Mouse (Mus musculus): Measurements from ENCODE around the gene Nisch. TPM values are rescaled to one million over a fixed set of nuclear protein-coding genes. Genes with fewer than 3 reads are reported as not detected.
A peak's percentile ranks its signal among the peaks of the same experiment; 100 is the strongest.

Gene Nisch
- polyA plus RNA-seq, 1 experiment from 2014 or later = 401 TPM

DNA sequence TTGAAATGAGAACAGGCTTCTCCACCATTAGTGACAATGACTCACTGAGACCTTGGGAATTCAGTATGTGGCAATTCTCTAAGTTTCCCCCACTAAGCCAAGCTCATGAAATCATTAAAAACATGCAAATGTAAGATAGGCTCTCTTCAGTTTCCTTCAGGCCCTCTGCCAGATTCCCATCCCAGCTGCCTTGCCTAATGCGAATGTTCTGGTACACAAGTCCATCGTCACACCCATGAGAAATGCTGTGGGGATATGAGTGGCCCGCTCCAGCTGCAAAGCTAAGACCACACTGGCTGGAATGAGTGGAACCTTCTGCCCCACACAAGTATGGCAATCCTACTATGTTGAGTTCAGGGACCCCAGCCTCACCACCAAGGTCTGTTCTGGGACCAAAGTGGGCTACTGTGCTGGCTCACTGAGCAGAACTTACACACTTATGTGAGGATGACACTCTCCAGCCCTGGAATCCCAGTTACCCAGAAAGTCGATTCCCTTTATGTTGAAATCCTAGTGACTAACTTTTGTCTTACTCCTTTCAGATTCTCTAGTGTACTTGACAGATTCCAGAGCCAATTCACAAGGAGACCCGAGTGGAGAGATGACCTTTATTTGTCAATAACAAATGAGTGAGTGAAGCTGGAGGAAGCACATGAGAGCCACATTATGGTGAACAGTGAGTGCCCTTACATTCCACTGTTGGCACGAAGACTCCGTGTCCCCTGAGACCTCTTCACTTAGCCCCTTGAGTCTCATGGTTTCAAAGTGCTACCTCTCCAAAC lies 20.5 kb upstream of the Nisch start:
- H3K9me3 ChIP-seq = no peaks in the 10 kb centered on the region
- H3K4me1 ChIP-seq = no peaks in the 10 kb centered on the region; the same call in 1 of the 2 replicates
- H3K36me3 ChIP-seq (replicated peaks) = peaks cover 10% of the 10 kb centered on the region
- WGBS = 90% methylated on average over 7 of the region's 7 CpGs
- no peak overlapping the region for H3K4me3 ChIP-seq
- no peaks in the 10 kb centered on the region for H3K27me3 ChIP-seq (ENCODE audit: poor library complexity, severe bottlenecking)
- DNase-seq (ENCODE audit: extremely low spot score, low spot score) = no peak
- H3K27ac ChIP-seq = no peak overlapping the region

DNA sequence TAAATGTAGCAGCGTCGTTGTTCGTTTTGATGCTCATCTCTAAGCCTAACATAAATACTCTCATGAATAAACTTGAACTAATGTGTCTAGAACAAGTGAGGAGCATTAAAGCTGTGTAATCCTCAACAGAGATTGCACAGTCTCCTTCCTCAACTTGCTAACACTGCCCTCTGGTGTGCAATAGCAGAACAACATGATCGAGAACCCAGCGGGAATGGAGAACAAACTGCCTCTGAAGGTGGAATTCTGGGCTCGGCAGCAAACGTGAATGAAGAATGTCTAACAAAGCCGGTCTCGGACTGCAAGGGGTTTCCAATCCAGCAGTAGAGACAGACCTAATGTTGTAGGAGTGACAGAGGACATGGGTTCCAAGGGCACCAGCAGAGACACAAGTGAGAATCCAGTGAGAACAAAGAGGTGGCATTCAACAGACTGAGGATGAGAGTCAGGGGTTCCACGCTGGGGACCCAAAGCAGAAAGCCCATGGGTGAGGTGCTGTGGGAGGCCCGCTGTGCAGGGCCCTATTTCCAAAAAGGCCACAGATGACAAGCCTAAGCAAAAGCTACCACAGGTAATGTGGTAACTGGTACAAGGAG lies 17.3 kb upstream of the Nisch start:
- Histone ChIP-seq H3K9me3 (no peaks in the 10 kb centered on the region), H3K27me3 (ENCODE audit: poor library complexity, severe bottlenecking) (no peaks in the 10 kb centered on the region), H3K4me1 (peaks cover 8% of the 10 kb centered on the region), H3K36me3 (replicated peaks) (peaks cover 5% of the 10 kb centered on the region), H3K27ac (peak overlapping the region; percentile 51), H3K4me3 (no peak overlapping the region)
- 30% methylated on average over 11 of the region's 11 CpGs for WGBS
- DNase-seq (ENCODE audit: extremely low spot score, low spot score) = peak; percentile 68

- no peak overlapping the region for H3K4me3 ChIP-seq
- no peak for DNase-seq (ENCODE audit: extremely low spot score, low spot score)
- H3K4me1 ChIP-seq = peaks cover 14% of the 10 kb centered on the region
- no peaks in the 10 kb centered on the region for H3K9me3 ChIP-seq
- H3K27me3 ChIP-seq (ENCODE audit: poor library complexity, severe bottlenecking) = no peaks in the 10 kb centered on the region
- no peaks in the 10 kb centered on the region for H3K36me3 ChIP-seq (replicated peaks)
- peak overlapping the region; percentile 10; the same call in 1 of the 2 replicates for H3K27ac ChIP-seq
- 89% methylated on average over 14 of the region's 14 CpGs for WGBS
Measured at GRCm38 (mm10) chr14:31233070-31233995, 16.6 kb upstream of the Nisch start.

- no peaks in the 10 kb centered on the region for H3K9me3 ChIP-seq
- H3K36me3 ChIP-seq (replicated peaks) = no peaks in the 10 kb centered on the region
- 0 out of 2 replicates have a peak overlapping the region, but pooled peaks have one; percentile 8 for H3K27ac ChIP-seq
- DNase-seq (ENCODE audit: extremely low spot score, low spot score) = no peak
- no peak overlapping the region for H3K4me3 ChIP-seq
- peaks cover 14% of the 10 kb centered on the region for H3K4me1 ChIP-seq
- H3K27me3 ChIP-seq (ENCODE audit: poor library complexity, severe bottlenecking) = no peaks in the 10 kb centered on the region
- WGBS = 87% methylated on average over 13 of the region's 13 CpGs
Measured at GRCm38 (mm10) chr14:31232404-31233069, 15.8 kb upstream of the Nisch start.

DNA sequence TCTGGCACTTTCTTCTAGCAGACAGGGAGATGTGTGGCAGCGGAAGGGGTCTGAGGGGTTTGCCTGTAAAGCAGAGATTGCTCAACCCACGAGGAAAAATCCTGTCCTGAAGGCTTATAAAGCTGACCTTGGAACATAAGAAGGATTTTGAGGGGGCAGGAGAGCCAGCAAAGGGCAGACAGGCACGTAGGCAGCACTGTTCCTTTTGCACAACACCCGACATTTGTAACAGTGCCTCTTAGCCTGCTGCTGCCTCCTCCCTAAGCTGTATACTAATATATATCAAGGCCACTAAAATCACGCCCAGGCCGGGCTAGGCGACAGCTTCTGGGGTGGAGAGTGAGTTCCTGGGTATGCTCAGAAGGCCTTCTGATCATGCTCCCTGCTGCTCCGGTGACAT lies 13.7 kb upstream of the Nisch start:
- H3K4me1 ChIP-seq = peaks cover 14% of the 10 kb centered on the region
- H3K27me3 ChIP-seq (ENCODE audit: poor library complexity, severe bottlenecking) = no peaks in the 10 kb centered on the region
- no peaks in the 10 kb centered on the region for H3K36me3 ChIP-seq (replicated peaks)
- no peak for DNase-seq (ENCODE audit: extremely low spot score, low spot score)
- no peak overlapping the region for H3K4me3 ChIP-seq
- H3K27ac ChIP-seq = peak overlapping the region; percentile 31; the same call in 1 of the 2 replicates
- no peaks in the 10 kb centered on the region for H3K9me3 ChIP-seq
- WGBS = 78% methylated on average over 8 of the region's 8 CpGs

- Histone ChIP-seq H3K36me3 (replicated peaks) (no peaks in the 10 kb centered on the region), H3K4me3 (no peak overlapping the region), H3K27me3 (ENCODE audit: poor library complexity, severe bottlenecking) (no peaks in the 10 kb centered on the region), H3K4me1 (peaks cover 14% of the 10 kb centered on the region), H3K27ac (peak overlapping the region; percentile 6; the same call in 1 of the 2 replicates), H3K9me3 (no peaks in the 10 kb centered on the region)
- DNase-seq (ENCODE audit: extremely low spot score, low spot score) = no peak
- 79% methylated on average over 6 of the region's 6 CpGs for WGBS
Measured at GRCm38 (mm10) chr14:31228234-31228633, 11.5 kb upstream of the Nisch start.

DNA sequence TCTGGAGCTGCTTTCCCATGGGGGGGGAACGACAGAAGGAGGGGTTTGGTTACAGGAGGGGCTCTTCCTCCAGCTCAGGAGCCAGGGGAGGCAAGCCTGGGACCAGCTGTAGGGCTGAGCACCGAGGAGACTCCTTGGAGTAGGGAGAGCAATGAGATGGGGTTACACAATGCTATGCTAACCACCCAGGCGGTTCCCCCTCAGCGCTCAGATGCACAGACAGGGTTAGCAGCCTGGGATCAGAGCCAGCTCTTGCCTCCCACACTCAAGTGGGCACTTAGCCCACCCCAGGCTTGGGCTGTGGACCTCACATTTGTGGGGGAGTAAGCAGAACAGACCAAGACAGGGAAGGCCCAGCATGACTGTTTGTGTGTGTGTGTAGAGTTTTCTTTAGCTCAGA lies 10.2 kb upstream of the Nisch start:
- no peaks in the 10 kb centered on the region for H3K27me3 ChIP-seq (ENCODE audit: poor library complexity, severe bottlenecking)
- H3K4me1 ChIP-seq = peaks cover 14% of the 10 kb centered on the region
- H3K9me3 ChIP-seq = no peaks in the 10 kb centered on the region
- no peak for DNase-seq (ENCODE audit: extremely low spot score, low spot score)
- H3K27ac ChIP-seq = 0 out of 2 replicates have a peak overlapping the region, but pooled peaks have one; percentile 21
- no peak overlapping the region for H3K4me3 ChIP-seq
- 81% methylated on average over 4 of the region's 4 CpGs for WGBS
- H3K36me3 ChIP-seq (replicated peaks) = no peaks in the 10 kb centered on the region

DNA sequence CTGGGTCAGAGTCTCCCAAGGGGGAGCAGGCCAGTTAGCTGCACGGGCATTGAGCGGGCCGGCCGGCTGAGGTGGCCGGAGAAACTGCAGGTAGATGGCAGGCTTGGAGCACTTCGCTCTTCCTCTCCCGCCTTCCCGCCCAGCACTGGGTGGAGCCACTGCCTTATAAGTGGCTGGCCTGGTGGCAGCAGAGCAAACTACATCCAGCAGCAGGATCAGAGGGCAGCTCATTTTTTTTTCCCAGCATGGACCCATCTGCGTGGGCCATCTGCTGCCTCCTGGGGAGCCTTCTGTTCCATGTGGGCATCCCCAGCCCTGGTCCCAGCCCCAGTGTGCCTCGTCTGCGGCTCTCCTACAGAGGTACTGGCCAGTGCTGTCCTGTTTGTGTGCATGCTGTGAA lies 920 bp upstream of the Nisch start, which contains the start of gene Sema3g:
Sema3g (plus strand) TSS at position 195 of the 400 bp plus-strand sequence.
- Histone ChIP-seq H3K27me3 (ENCODE audit: poor library complexity, severe bottlenecking) (peaks cover 21% of the 10 kb centered on the region), H3K9me3 (no peaks in the 10 kb centered on the region), H3K36me3 (replicated peaks) (no peaks in the 10 kb centered on the region), H3K4me3 (peak within 1 kb of the TSS; percentile 0; the same call in 1 of the 2 replicates), H3K4me1 (peaks cover 47% of the 10 kb centered on the region), H3K27ac (peak within 1 kb of the TSS; percentile 74)
- peak; percentile 63 for DNase-seq (ENCODE audit: extremely low spot score, low spot score)
- WGBS = 15% methylated on average over 11 of the region's 11 CpGs

DNA sequence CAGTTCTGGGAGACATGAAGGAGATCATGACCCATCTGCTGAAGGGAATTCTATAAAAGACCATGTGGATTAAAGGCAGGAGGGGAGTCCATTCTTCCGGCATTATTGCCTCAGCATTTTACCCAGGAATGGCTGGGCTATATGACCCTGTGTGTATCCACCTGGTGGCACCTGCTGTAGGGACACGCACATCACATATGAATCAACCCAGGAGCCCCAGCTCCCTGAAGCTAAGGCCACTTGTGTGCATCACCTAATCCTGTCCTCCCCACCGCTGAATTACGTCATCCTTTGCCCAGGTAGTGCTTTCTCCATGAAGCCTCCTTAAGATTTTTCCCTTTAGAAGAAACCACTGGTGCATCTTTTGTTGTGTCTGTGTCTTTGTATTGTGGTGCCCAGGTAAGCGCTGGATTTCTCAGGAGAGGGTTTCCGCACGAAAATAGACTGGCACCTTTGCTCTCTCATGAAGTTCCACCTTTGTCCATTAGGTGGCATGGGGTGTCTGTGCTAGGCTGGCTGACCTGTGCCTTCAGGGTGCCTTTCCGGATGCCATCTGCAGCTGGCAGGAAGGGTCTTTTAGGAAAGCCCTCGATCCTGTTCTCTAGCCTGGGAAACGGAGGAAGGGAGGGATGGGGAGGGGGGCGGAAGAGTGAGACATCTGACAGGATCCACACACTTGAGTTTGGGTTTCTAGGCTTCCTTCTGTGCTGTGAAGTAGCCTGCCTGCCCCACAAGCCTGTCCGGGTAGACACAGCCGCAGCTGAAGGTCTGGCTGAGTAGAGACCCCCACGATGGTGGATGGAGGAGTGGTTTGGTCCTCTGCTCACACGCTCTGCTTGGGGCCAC lies 1.4 kb downstream of the Nisch start:
- WGBS = 32% methylated on average over 15 of the region's 15 CpGs
- Histone ChIP-seq H3K36me3 (replicated peaks) (no peaks in the 10 kb centered on the region), H3K9me3 (no peaks in the 10 kb centered on the region), H3K4me3 (no peak overlapping the region), H3K4me1 (peaks cover 34% of the 10 kb centered on the region), H3K27ac (peak overlapping the region; percentile 74), H3K27me3 (ENCODE audit: poor library complexity, severe bottlenecking) (peaks cover 21% of the 10 kb centered on the region)
- peak; percentile 67 for DNase-seq (ENCODE audit: extremely low spot score, low spot score)

GRCm38 (mm10) chr14:31214684-31215083 lies 2.1 kb downstream of the Nisch start:
- no peak for DNase-seq (ENCODE audit: extremely low spot score, low spot score)
- Histone ChIP-seq H3K4me1 (peaks cover 33% of the 10 kb centered on the region), H3K27ac (no peak overlapping the region), H3K9me3 (no peaks in the 10 kb centered on the region), H3K36me3 (replicated peaks) (no peaks in the 10 kb centered on the region), H3K4me3 (no peak overlapping the region), H3K27me3 (ENCODE audit: poor library complexity, severe bottlenecking) (peaks cover 21% of the 10 kb centered on the region)
- 86% methylated on average over 3 of the region's 3 CpGs for WGBS

- Histone ChIP-seq H3K36me3 (replicated peaks) (no peaks in the 10 kb centered on the region), H3K9me3 (no peaks in the 10 kb centered on the region), H3K27ac (no peak overlapping the region), H3K4me3 (no peak overlapping the region), H3K4me1 (peaks cover 33% of the 10 kb centered on the region), H3K27me3 (ENCODE audit: poor library complexity, severe bottlenecking) (peaks cover 21% of the 10 kb centered on the region)
- 76% methylated on average over 8 of the region's 8 CpGs for WGBS
- DNase-seq (ENCODE audit: extremely low spot score, low spot score) = no peak
Measured at GRCm38 (mm10) chr14:31213868-31214267, 2.9 kb downstream of the Nisch start.

All from forebrain, embryonic 10.5 days (tissue).